Mouse (Mus musculus): ENCODE measurements around the gene Soat1.

Soat1 gene

DNA sequence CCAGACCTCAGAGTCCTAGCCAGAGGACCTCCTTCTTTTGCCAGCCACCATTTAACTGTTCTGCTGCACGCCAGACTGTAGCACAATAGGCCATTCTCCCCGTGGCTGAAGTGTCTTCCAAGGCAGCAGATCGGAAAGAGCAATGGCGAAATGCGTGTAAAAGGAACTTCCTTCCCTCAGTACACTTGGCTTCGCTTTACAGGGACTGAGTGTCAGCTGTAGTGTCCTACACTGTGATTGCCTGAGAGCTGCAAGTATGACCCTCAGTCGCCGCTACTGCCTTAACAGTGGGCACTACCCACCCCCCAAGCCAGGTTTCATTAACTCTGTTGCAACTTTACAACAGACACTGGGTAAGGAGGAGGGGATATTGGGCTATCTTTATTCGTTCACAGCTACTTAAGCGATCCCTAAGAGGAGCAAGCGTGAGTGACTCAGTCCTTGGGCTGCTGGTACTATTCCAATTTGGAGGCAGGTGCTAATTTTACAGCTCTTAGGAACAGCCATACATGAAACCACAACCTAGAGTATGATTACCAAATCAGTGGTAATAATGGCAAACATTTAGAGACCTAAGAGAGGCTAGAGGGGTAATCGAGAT, 6.4 kb downstream of the Soat1 start:
- DNase-seq (ENCODE audit: extremely low read depth, low read depth, low spot score), result no peak

DNA sequence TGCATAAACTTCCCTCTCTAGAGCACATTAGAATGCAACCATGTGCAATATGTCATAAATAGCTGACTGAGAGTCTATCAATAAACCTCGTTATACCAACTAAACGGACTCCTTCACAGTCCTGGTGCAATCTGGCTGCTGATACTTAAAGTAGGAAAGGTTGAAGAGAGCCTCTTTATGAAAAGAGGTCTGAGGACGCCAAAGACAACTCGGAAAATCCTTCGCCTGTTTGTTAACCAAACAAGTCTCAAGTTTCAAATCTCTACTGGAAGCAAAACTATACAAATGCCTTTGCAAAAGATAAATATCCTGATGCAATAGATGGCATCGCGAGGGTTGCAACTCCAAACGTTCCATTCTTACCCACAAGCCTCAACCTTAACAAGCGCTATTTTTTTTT, 9.2 kb downstream of the Soat1 start:
- no peak for DNase-seq (ENCODE audit: extremely low read depth, low read depth, low spot score)

DNA sequence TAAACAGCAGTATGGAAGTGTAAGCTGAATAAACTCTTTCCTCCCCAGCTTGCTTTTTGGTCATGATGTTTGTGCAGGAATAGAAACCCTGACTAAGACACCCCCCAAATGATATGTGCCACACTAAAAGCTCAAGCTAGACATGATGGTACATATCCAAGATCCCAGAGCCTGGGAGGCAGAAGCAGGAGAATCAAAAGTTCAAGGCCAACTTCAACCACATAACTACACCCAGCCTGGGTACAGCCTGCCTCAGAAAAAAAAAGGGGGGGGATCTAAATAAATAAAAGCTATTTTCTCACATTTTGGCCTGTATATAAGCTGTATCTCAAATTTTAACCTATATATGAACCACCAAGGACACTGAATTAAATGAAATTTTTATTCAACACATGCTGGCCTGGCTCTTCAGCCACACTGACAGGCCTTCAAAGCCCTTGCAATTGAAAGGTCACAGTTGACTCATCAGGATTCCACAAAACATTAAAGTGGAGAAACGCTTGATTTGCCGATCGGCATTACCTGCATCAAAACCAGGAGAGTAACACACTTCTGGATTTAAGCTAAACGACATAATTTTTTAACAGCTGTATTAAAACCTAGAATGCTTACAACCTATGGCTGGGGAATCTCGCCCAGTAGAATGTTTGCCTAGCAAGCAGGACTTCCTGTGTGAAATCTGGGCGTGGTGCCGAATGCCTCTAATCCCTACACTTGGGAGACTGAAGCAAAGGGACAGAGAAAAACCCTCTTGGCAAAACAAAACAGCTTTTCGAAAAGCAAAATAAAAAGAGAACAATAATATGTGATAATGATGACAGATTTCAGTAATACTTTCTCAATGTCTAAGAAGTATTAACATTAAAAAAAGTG, 9.9 kb downstream of the Soat1 start:
- DNase-seq (ENCODE audit: extremely low read depth, low read depth, low spot score), result no peak

DNA sequence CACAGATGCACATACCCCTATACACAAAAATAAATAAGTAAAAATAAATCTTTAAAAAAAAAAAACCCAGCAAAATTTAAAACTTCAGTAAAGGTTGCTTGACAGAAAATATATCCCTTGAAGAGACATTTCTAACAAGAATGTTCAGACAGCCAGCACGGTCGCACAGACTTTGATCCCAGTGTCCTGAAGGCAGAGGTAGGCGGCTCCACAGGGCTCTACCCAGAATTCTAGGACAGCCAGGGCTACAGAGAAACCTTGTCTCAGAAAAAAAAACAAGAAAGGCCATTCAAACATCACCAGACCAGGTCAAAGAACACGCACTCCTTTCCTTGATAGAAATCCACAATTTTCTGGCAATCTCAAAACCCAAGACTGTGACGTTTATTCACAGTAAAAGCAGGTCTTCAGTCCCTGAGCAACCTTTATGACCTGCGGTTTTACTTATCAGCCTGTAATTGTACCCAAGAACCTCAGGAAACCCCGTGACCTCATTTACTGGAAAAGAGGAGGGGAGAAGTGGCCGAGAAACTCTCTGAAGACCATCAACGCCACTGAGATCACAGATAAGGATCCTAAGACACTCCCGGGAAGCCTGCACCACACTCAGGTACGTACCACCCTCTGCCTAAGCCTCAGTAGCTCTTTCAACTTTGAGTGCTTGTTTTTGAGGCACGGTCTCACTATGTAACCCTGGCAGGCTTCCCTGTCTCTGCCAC, 11.7 kb downstream of the Soat1 start:
- no peak for DNase-seq (ENCODE audit: extremely low read depth, low read depth, low spot score)

DNA sequence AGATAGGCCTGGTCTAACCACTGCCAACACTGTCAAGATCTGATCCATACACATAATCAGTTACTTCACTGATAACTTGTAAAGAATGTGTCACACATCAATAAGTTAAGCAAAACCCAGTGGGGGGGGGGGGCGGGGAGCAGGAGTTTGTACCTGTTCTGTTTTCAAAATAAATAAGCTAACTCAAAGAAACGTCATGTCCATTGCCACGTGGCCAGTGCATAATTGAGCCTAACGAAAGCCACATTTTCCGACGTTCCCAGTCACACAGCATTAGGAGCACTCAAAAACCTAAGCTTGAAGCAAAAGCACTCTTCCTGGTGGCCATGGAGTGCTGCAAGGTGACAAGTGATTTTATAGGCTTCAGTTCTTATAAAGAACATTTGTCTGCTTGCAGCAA, 13.1 kb downstream of the Soat1 start:
- DNase-seq (ENCODE audit: extremely low read depth, low read depth, low spot score), result no peak

DNA sequence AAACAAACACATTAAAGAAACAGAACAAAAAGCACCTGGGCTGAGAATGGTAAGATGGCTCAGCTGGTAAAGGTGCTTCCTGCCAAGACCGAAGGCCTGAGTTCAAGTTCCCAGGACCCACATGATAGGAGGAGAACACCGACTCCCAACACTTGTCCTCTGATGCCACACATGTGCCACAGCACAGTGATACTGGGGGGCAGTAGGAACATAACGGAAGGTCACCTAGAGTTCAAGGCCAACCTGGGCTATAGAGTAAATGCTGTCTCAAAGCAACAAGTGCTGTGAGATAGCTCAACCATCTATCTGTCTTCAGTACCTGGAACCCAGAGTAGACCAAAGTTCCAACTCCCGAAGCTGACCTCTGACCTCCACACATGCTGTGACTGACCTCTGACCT, 13.9 kb downstream of the Soat1 start:
- no peak for DNase-seq (ENCODE audit: extremely low read depth, low read depth, low spot score)

DNA sequence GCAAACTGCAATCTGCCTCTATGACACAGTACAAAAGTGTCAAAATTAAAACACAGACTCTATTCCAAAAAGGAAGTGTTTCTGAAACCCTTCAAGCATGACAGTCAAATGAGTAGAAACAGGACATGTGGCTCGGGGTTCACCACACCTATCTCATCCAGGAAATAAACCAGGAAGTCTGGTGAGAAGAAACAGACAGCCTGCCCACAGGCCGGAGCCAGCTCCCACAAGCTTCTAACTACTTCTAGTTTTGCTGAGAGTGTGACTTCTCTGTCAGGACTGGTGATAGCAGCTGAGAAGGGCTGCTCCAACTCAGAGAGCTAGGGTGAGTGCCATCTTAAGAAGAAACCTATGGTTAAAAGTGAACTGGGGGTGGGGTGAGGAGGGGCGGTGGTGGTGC, 14.4 kb downstream of the Soat1 start:
- no peak for DNase-seq (ENCODE audit: extremely low read depth, low read depth, low spot score)

DNA sequence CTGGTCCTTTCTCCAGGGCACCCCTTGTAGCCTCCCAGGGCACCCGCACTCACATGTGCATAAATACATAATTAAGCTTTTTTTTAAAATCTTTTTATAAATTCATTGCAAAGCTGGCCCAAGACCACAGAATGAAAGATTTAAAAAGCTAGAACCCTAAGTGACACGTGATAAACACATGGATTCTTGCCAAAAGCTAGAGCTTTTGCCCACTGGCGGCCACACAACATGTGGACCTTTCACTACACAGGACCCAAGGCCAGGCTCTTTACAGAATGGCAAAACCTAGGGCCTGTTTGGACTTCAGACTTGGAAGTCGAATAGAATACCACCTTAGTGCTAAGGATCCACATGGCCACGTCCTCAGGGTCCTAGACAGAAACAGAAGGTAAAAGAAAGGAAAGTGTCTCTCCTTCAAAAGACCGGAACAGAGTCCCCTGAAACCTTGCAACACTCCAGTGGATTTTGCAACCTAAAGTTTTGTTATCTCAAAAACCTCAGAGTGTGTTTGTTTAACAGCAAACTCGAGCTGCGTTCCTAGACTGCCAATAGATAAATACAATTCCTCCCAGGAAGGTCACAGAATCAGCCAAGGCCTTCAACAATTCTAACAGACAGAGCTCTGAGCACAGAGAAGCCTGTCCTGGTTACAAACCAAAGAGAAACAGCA, 15.6 kb downstream of the Soat1 start:
- DNase-seq (ENCODE audit: extremely low read depth, low read depth, low spot score), result no peak

DNA sequence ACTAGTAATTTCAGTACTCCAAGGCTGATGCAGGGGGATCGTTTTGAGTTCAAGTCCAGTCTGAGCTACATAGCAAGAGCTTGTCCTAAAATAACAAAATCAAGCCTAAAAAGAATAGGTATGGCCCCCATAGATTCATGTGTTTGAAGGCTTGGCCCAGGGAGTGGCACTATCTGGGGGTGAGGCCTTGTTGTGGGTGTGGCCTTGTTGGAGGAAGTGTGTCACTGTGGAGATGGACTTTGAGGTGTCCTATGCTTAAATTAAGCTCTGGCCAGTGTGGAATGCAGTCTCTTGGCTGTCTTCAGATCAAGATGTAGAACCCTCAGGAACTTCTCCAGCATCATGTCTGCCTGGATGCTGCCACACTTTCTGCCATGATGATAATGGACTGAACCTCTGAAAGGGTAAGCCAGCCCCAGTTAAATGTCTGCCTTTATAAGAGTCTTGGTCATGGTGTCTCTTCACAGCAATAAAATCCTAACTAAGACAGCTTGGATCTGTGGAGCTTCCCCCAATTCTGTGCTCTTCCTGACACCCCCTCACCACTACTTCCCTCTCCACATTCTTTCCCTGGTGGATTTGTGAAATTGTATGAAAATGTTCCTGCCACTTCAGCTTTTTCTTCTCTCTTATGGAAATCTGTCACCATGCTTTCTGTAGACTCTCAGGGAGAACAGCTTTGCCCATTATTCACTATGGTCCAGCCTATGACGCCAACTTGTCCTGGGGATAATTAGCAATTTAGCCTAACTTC, 18.9 kb downstream of the Soat1 start:
- no peak for DNase-seq (ENCODE audit: extremely low read depth, low read depth, low spot score)

DNA sequence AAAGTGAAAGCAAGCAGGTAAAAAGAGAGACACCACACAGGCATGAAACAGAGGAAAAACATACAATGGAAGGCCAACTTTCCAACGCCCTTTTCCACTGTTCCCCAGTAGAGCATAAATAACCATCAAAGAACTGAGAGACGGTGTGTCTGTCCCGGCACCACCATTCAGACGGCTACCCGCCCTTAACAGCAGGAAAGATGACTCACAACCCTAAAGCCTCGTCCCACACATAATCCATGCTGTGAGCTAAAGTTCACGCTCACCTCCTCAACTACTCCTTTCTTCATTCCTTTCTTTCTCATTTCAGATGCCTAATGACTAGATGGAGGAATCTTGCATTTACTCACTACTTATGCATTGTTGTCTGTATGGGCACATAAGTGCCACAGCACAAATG, 19.7 kb downstream of the Soat1 start:
- no peak for DNase-seq (ENCODE audit: extremely low read depth, low read depth, low spot score)

DNA sequence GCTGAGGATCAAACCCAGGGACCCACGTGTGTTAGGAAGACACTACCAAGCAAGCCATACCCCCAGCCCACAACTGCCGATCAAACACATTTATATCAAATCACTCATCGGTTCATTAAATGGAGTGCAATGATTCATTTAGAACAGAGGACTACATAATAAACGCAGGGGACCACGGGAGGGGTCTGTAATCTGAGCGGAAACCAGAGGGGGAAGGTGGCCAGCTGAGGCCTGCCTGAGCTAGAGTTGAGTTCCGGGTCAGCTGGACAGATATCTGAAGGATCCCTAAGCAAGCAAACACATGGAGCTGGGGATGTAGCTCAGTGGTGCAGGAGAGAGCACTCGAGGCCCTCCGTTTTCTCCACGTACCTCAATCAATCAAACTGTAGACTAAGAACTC, 20.3 kb downstream of the Soat1 start:
- DNase-seq (ENCODE audit: extremely low read depth, low read depth, low spot score), result no peak

DNA sequence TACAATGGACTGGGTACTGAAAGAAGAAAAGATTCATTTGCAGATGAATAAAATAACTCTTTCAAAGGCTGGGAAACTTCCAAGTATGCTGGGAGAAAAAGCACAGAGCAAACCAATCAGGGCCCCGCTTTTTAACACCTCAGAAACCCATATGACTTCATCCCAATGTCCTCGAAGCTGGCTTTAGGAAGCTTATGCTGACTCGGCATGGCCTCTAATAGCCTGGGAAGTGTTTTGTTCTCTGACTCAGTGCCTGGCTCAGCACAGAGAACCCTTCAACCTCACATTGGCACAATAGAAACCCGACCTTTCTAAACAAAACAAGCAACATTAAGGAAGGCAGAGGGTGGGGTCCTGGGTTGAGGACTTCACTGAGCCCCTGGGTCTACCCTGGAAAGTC, 23.7 kb downstream of the Soat1 start:
- no peak for DNase-seq (ENCODE audit: extremely low read depth, low read depth, low spot score)

DNA sequence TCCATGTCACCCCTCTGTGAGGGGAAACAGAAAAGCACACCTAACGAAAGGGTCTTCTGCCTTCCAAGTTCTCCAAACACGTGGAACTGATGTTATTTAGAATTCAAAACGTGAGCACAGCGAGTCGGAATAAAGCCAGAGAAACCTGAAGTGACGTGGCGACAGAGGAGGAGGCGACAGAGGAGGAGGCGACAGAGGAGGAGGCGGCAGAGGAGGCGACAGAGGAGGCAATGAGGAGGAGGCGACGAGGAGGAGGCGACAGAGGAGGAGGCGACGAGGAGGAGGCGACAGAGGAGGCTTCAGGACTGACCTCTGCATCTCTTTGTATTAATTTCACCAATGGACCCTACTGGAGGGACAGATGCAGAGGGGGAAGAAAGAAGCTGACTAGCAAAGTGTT, 24.4 kb downstream of the Soat1 start:
- DNase-seq (ENCODE audit: extremely low read depth, low read depth, low spot score), result no peak

DNA sequence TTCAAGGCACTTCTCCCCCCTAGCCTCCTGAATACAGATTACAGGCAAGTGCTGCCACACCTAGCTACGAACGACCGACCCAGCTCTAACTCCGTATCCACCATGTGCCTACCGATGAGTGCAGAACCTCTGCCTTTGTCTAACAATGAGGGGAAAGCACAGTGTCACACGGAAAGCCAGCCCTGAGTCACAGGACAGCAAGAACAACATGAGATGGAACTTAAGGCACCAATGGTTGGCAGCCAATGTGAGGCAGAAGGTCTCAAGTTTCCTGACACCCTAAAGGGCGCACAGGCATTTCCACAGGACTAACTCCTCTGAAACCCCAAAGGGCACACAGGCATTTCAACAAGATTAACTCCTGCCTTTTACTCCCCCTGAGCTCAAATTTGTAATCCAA, 25.0 kb downstream of the Soat1 start:
- no peak for DNase-seq (ENCODE audit: extremely low read depth, low read depth, low spot score)

DNA sequence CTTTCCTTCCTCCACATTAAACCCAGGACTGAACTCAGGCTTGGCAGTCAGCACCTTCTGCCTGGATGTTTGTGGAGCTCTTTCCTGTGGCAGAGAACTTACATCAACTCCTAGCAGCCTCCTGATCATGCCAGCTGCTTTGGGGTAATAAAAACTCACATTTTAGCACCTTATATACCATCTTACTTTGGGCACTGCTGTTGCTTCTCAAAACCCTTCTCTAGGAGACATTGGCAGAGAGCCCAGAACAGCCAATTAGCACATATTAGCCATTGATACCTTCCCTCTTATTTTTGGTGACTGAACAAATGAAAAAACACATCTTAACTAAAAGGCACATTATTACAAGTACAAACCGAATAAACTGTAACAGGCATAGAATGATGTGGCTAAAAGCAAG, 29.1 kb downstream of the Soat1 start:
- no peak for DNase-seq (ENCODE audit: extremely low read depth, low read depth, low spot score)

DNA sequence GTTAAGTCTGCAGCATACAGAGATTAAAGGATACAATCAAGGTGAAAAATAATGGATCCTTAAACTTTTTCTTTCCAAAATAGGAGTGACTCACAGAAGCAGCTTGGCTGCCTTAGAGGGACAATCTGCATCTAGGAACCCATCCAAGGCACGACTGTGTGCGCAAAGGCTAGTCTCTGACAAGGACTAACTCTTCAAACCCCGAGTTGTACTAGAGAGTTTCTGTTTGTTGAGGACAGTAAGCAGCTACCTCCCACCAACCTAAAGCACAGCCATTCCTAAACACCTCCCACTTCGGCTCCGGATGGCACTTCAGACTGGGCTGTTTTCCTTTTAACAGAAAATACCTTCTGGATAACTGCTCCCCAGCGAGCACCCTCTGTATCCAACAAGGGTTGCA, 31.4 kb downstream of the Soat1 start:
- no peak for DNase-seq (ENCODE audit: extremely low read depth, low read depth, low spot score)

DNA sequence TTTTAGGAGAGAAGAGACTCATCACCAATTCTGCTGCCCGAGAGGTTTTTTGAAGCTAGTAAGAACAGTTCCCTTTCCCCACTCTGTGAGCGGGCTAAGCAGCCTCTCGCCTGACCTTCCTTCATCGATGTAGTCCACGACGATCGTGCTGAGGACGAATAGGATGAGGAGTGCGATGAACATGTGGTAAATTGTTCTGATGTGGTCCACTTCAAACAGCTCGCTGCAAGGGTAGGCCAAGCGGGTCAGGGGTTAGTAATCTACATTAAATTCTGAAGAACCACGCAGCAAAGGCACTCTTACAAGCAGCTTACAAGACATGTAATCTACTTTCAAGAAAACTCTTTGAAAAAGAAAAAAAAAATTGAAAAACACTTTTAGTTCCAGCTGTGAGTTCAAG, 31.9 kb downstream of the Soat1 start:
- DNase-seq (ENCODE audit: extremely low read depth, low read depth, low spot score), result no peak

DNA sequence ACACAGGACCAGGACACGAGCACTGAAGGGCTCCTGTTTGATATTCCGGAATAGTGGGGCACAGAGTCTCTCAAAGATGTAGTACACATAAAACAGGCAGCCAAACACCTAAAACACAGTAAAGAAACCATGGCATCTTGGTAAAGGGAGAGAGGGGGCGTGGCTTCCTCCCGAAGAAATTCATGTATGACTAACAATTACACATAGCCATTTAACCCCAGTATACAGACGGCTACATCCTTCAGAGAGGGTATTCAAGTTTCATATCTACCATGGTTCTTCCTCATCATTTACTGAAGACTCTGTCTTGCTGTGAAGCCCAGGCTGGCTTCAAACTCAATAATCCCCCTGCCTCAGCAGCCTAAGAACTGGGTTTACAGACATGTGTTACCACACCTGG, 36.4 kb downstream of the Soat1 start:
- no peak for DNase-seq (ENCODE audit: extremely low read depth, low read depth, low spot score)

DNA sequence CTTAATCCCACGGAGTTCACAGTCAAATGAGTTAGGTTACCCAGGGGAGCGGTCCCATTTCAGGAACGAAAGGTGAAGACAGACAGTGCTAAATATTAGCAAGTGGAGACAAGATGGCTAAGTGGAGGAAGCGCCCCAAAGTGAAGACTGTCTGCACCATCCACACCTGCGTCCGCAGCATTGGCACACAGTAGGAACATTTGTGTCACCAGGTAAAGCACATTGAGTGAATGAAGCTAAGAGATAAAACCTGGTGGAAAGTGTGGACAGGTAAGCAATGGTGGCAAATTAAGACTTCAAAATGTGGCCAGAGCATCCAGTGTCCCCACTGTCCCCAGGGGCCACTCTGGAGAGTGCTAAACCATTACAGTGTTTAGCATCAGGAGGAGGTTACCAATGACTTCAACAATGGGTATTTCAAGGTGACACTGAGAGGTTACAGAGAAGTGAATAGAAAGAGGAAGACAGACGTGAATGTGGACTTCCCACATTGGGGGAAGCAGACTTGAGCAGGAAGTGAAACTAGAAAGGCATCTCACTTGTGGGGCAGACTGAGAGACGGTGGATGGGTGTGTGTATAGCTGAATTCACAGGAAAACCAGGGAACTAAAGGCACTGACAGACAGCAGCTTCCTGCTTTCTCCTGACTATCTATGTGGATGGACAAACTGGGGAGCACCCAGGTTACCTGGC, 37.0 kb downstream of the Soat1 start:
- DNase-seq (ENCODE audit: extremely low read depth, low read depth, low spot score), result no peak

DNA sequence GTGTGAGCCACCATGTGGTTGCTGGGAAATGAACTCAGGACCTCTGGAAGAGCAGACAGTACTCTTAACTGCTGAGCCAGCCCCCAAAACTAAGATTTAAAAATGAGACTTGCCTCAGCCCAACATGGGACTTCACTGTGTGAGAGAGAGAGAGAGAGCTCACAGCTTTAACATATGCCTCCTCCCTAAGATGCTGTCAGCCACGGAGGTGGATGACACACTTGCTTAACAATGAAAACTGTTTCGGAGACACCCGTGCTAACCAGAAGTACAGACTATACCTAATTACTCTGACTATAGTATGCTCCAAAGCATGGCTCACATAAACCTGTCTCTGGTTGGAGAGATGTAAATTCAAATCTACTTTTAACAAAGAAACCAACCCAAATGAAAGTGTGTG, 40.6 kb downstream of the Soat1 start:
- no peak for DNase-seq (ENCODE audit: extremely low read depth, low read depth, low spot score)

Data from fat pad, adult 2 months (tissue).